Mouse (Mus musculus) large intestine, adult 2 months (tissue): ENCODE data around the gene Tmem235. TPM values are rescaled to one million over a fixed set of nuclear protein-coding genes. Genes with fewer than 3 reads are reported as not detected.

Experiments
- DNase-seq: peaks from one replicate; pipeline ENCODE4 v3.0.0-alpha.2; 2012; ENCODE audit warnings: low read depth, low spot score
- WGBS: fragments of 180-500 bp; shearing (Covaris S2); methylation state at CpG from one replicate; pipeline ENCODE4 v1.1.7; 2018; 5-methylcytosine and 5-hydroxymethylcytosine counted together
- polyA plus RNA-seq: library from polyadenylated mRNA; depleted of rRNA; stranded (reverse); fragments of >200 nt; gene quantifications from 2 replicates; pipeline ENCODE4 v1.2.3, GENCODE M21; 2012; rRNA removed

The Tmem235 gene
- polyA plus RNA-seq, 1 experiment: 0.09 TPM

- WGBS: 33% methylated on average over 20 of the region's 20 CpGs
Measured at GRCm38 (mm10) chr11:117888168-117888852, 27.8 kb downstream of the Tmem235 start.

DNA sequence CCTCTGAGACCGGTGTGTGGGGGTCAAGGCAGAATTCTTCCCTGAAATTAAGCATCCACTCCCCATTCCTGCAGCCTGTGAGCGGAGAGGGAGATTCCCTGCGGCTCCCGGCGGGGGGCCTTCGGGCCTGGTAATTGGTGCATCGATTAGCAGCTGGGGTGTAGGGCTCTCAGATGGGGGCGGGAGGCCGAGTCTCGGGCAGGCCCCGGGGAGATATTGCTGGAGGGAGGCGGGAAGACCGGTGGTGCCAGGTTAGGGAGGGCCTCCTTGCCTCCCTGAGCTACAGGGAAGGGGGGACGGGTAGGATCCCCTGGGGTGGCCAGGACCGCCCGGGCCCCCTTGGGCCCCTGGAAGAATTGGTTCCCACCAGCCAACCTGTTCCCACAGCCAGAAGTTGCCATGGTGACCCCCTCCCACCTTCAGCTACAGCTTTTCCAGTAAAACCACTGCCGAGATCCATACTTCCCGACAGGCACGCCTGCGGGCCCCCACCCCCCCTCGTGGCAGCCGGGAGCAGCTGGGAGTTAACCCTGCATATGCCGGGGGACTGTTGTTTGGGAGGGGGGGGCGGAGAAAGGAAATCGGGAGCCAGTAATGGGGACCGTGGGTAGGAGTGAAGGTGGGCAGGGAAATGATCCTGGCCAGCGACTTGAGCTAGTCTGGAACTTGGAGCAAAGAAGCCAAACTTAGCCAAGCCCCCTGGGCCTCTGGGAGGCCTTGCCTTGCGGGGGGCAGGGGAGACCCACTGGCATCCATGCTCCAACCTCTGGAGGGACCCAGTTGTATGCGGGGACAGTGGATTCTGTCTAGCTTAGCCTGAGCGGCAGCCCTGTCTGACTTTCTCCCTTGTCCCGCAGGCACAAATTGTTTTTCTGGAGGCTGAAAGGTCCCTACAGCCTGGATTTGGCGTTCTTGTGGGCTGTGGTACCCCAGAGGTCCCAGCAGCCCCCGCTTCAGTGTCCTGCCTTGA lies 28.6 kb downstream of the Tmem235 start:
- no peak for DNase-seq

More at GRCm38 (mm10) chr11:117888168-117888852, 27.8 kb downstream of the Tmem235 start:
- DNase-seq: no peak

DNA sequence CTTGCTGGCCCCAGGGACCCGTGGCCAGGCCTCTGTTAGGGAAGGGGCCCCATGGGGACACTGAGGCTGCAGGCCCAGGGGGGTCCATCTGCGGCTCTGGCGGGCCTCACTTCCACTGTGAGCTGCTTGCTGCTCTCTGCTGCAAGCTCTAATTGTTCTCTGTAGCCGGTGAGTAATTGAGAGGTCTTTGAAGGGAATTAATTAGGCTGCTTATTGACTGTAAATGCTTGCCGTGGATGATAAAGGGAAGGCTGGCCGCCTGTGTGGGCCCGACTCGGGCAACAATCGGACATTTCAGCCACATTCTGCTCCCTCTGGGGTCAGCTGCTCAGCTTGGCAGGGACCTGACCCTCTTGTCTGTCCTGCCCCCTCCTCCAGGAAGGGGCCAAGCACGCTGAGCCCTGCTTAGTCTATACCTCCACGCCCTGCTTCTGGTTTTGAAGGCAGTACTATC lies 29.4 kb downstream of the Tmem235 start:
- no peak for DNase-seq
- WGBS: 51% methylated on average over 11 of the region's 11 CpGs

More for the DNA sequence above, 28.6 kb downstream of the Tmem235 start:
- WGBS: 27% methylated on average over 33 of the region's 33 CpGs

DNA sequence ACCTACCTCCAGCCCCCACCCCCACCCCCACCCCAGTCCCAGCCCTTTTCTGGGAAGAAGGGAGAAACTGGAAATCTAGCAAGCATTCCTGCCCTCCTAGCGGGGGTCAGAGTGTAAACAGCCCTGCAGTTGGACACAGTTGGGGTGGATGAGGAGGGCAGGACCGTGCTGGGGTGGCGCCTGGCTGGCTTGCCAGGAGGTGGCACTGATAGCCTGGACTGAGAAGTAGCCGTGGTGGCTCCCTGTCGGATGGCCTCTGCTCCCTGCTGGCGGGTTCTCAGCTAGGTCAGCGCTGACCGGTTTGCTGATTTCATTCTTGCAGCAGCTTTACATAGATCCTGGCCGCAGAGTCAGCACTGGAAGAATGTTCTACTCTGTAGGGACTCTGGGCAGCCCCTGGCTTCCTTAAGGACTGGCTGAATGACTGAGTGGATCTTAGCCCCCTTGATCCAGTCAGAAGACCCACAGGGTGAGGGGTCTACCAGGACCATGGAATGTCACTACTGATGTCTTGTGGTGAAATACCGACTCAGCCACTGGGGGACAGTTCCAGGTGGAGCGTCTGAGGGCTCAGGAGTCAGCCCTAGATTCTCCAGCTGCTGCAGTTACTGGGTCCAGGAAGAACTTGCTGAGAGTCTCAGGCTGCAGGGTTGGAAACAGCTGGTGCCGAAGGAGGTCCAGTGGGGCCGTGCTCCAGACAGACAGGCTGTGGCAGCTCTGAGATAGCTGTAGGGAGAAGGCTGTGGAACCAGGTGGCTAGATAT lies 30.1 kb downstream of the Tmem235 start:
- 54% methylated on average over 13 of the region's 13 CpGs for WGBS
- no peak for DNase-seq

- no peak for DNase-seq
- 75% methylated on average over 19 of the region's 19 CpGs for WGBS
Measured at GRCm38 (mm10) chr11:117891581-117892175, 31.1 kb downstream of the Tmem235 start.

- 57% methylated on average over 6 of the region's 6 CpGs for WGBS
- no peak for DNase-seq
Measured at GRCm38 (mm10) chr11:117892199-117892598, 31.6 kb downstream of the Tmem235 start.

GRCm38 (mm10) chr11:117894676-117895075 lies 34.1 kb downstream of the Tmem235 start:
- WGBS: 67% methylated on average over 10 of the region's 10 CpGs
- DNase-seq: no peak

- 20% methylated on average over 2 of the region's 2 CpGs for WGBS
- DNase-seq: no peak
Measured at GRCm38 (mm10) chr11:117896533-117896932, 36.0 kb downstream of the Tmem235 start.

GRCm38 (mm10) chr11:117902282-117902681 lies 41.7 kb downstream of the Tmem235 start:
- 85% methylated on average over 2 of the region's 2 CpGs for WGBS
- DNase-seq: no peak

DNA sequence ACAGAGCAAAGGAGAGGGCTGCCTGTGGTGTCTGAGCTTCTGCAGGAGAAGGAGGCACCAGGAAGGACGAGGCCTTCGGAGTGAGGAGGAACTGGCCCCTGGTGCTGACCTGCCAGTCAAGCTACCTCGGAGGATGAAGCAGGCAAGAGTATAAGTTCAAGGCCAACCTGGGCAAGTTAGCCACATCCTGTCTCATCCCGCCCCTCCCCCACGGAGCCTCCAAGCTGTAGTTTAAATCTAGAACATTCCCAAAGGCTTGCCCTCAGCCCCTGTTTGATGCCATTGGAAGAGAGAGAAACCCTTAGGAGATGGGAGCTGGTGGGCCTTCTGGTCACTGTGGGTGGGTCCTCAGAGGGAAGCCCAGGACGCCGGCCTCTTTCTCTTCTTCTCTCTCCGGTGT lies 43.9 kb downstream of the Tmem235 start:
- 75% methylated on average over 8 of the region's 8 CpGs for WGBS

GRCm38 (mm10) chr11:117909337-117909736 lies 48.8 kb downstream of the Tmem235 start:
- WGBS: 83% methylated on average over 8 of the region's 8 CpGs
- no peak for DNase-seq

More for the DNA sequence above, 43.9 kb downstream of the Tmem235 start:
- no peak for DNase-seq

- 26% methylated on average over 13 of the region's 13 CpGs for WGBS
Measured at GRCm38 (mm10) chr11:117912684-117913352, 52.3 kb downstream of the Tmem235 start.

GRCm38 (mm10) chr11:117914531-117914930 lies 54.0 kb downstream of the Tmem235 start:
- no peak for DNase-seq
- 46% methylated on average over 12 of the region's 12 CpGs for WGBS

More at GRCm38 (mm10) chr11:117912684-117913352, 52.3 kb downstream of the Tmem235 start:
- peak; percentile 67 for DNase-seq

Other genes with a start within 250 kb of the Tmem235 start
- gene Tnrc6c, start 206.5 kb upstream of the Tmem235 start, polyA plus RNA-seq: 8.2 and 13.2 TPM in 2 replicates
- gene Tmc8, start 78.7 kb upstream of the Tmem235 start, polyA plus RNA-seq: 25.5 and 33.4 TPM in 2 replicates
- gene Tmc6, start 78.6 kb upstream of the Tmem235 start, polyA plus RNA-seq: 66.3 and 76.5 TPM in 2 replicates
- 0.40 and 0.41 TPM in 2 replicates for gene 6030468B19Rik, start 63.1 kb upstream of the Tmem235 start, polyA plus RNA-seq
- not detected in 2 replicates for gene Gm20708, start 51.1 kb upstream of the Tmem235 start, polyA plus RNA-seq
- gene Syngr2, start 51.1 kb upstream of the Tmem235 start, polyA plus RNA-seq: 317 and 353 TPM in 2 replicates
- gene Afmid, start 34.8 kb upstream of the Tmem235 start, polyA plus RNA-seq: 9.3 and 13.5 TPM in 2 replicates
- 79.4 and 95.1 TPM in 2 replicates for gene Tk1, start 34.7 kb upstream of the Tmem235 start, polyA plus RNA-seq
- 35.8 and 45.0 TPM in 2 replicates for gene Birc5, start 11.5 kb upstream of the Tmem235 start, polyA plus RNA-seq
- gene Tha1, start 12.7 kb downstream of the Tmem235 start, polyA plus RNA-seq: 24.4 and 25.7 TPM in 2 replicates
- 45.0 and 64.6 TPM in 2 replicates for gene Socs3, start 109.3 kb downstream of the Tmem235 start, polyA plus RNA-seq
- 46.4 and 50.6 TPM in 2 replicates for gene Pgs1, start 125.5 kb downstream of the Tmem235 start, polyA plus RNA-seq